Mouse (Mus musculus) testis, postnatal 14 days (tissue): ENCODE results near the gene Shank2.

Experiments
- DNase-seq: peaks from one replicate; pipeline ENCODE4 v3.0.0; 2021; ENCODE audit warnings: low spot score

Gene Shank2

GRCm38 (mm10) chr7:144030796-144031195 is 29.1 kb downstream of the Shank2 start:
- DNase-seq: no peak

- no peak for DNase-seq
These were observed 29.9 kb downstream of the Shank2 start for GRCm38 (mm10) chr7:144031611-144032010.

- no peak for DNase-seq
These were observed 35.8 kb downstream of the Shank2 start for GRCm38 (mm10) chr7:144037541-144037940.

- peak; percentile 33 for DNase-seq
These were observed 36.4 kb downstream of the Shank2 start for GRCm38 (mm10) chr7:144037966-144038669.

- DNase-seq: no peak
These were observed 37.0 kb downstream of the Shank2 start for GRCm38 (mm10) chr7:144038741-144039140.

- no peak for DNase-seq
These were observed 38.6 kb downstream of the Shank2 start for GRCm38 (mm10) chr7:144040328-144040727.

- DNase-seq: peak; percentile 22
These were observed 50.3 kb downstream of the Shank2 start for GRCm38 (mm10) chr7:144052076-144052475.

- no peak for DNase-seq
These were observed 53.5 kb downstream of the Shank2 start for GRCm38 (mm10) chr7:144055188-144055587.

- no peak for DNase-seq
These were observed 54.2 kb downstream of the Shank2 start for GRCm38 (mm10) chr7:144055702-144056531.

GRCm38 (mm10) chr7:144070162-144070949 is 68.6 kb downstream of the Shank2 start:
- DNase-seq: no peak

GRCm38 (mm10) chr7:144072219-144072618 is 70.5 kb downstream of the Shank2 start:
- DNase-seq: no peak

GRCm38 (mm10) chr7:144072856-144073255 is 71.1 kb downstream of the Shank2 start:
- no peak for DNase-seq

GRCm38 (mm10) chr7:144074718-144075117 is 73.0 kb downstream of the Shank2 start:
- peak; percentile 68 for DNase-seq

GRCm38 (mm10) chr7:144078661-144079060 is 76.9 kb downstream of the Shank2 start:
- no peak for DNase-seq

GRCm38 (mm10) chr7:144079861-144080260 is 78.1 kb downstream of the Shank2 start:
- DNase-seq: no peak

- peak; percentile 20 for DNase-seq
These were observed 79.7 kb downstream of the Shank2 start for GRCm38 (mm10) chr7:144081448-144081847.

GRCm38 (mm10) chr7:144081963-144082362 is 80.2 kb downstream of the Shank2 start:
- peak; percentile 23 for DNase-seq

- DNase-seq: no peak
These were observed 85.5 kb downstream of the Shank2 start for GRCm38 (mm10) chr7:144087277-144087676.

GRCm38 (mm10) chr7:144094132-144094531 is 92.4 kb downstream of the Shank2 start:
- no peak for DNase-seq

GRCm38 (mm10) chr7:144097314-144097713 is 95.6 kb downstream of the Shank2 start:
- DNase-seq: no peak

GRCm38 (mm10) chr7:144102222-144102980 is 100.7 kb downstream of the Shank2 start:
- no peak for DNase-seq

- DNase-seq: no peak
These were observed 104.2 kb downstream of the Shank2 start for GRCm38 (mm10) chr7:144105952-144106351.
